Mouse (Mus musculus) cerebellum, adult 2 months (tissue): Measurements from ENCODE around the gene Atg101.

ENCODE experiments used
- CTCF ChIP-seq: fragments of 200-500 bp; IDR thresholded peaks from 2 replicates; pipeline ENCODE4 v1.5.1; 2011; ENCODE audit warnings: low read depth, mild to moderate bottlenecking, control low read depth, low read length, moderate library complexity, borderline replicate concordance; ENCODE audit not compliant: insufficient read depth
- POLR2A ChIP-seq: fragments of 200-500 bp; IDR thresholded peaks from 2 replicates; pipeline ENCODE4 v1.6.1; 2011; ENCODE audit warnings: low read length, control low read depth, borderline replicate concordance; ENCODE audit not compliant: insufficient read depth

- TF ChIP-seq CTCF (no peak), POLR2A (no peak)
Measured at GRCm38 (mm10) chr15:101287361-101287760, 3.3 kb downstream of the Atg101 start.
